Mouse (Mus musculus) layer of hippocampus, adult 18-20 months (tissue): ENCODE data around the gene Acp5. TPM values are rescaled to one million over a fixed set of nuclear protein-coding genes. Genes with fewer than 3 reads are reported as not detected.
A peak's percentile ranks its signal among the peaks of the same experiment; 100 is the strongest.

Experiments
- DNase-seq, 2 experiments: peaks; one replicate each; pipeline ENCODE4 v3.0.0; 2022; ENCODE audit warnings: low spot score in 2 of 2
- microRNA-seq, 2 experiments: library from miRNA; unstranded; fragments of <30 nt; microRNA quantifications; one replicate each; pipeline ENCODE4 v1.2.0; 2021
- total RNA-seq, 2 experiments: library from RNA; stranded (reverse); gene quantifications; 2 replicates each; pipeline ENCODE4 v1.2.3; 2021

Acp5 gene
- total RNA-seq, 2 experiments from 2014 or later, result 0.41 to 0.84 TPM

- DNase-seq, result no peak
Observed at GRCm38 (mm10) chr9:22108194-22108593, 27.3 kb downstream of the Acp5 start.

GRCm38 (mm10) chr9:22099922-22100321 is 35.6 kb downstream of the Acp5 start:
- no peak for DNase-seq

GRCm38 (mm10) chr9:22098993-22099696 is 36.4 kb downstream of the Acp5 start, which contains the start of gene Cnn1:
Cnn1 (plus strand) TSS chr9:22099216.
- no peak for DNase-seq

GRCm38 (mm10) chr9:22095854-22096307 is 39.6 kb downstream of the Acp5 start:
- DNase-seq, result peak; percentile 62 to 71

- no peak for DNase-seq
Observed at GRCm38 (mm10) chr9:22092746-22093145, 42.8 kb downstream of the Acp5 start.

- no peak for DNase-seq
Observed at GRCm38 (mm10) chr9:22089986-22090385, 45.5 kb downstream of the Acp5 start.

GRCm38 (mm10) chr9:22089281-22089680 is 46.2 kb downstream of the Acp5 start:
- no peak for DNase-seq

GRCm38 (mm10) chr9:22087034-22087618 is 48.4 kb downstream of the Acp5 start:
- no peak for DNase-seq

GRCm38 (mm10) chr9:22086012-22086411 is 49.5 kb downstream of the Acp5 start:
- no peak for DNase-seq

GRCm38 (mm10) chr9:22085022-22085834 is 50.3 kb downstream of the Acp5 start, which contains the start of gene Ecsit:
Ecsit (minus strand) TSS chr9:22085438.
- DNase-seq, result peak; percentile 92 to 98

- no peak for DNase-seq
Observed at GRCm38 (mm10) chr9:22084667-22085021, 50.9 kb downstream of the Acp5 start.

Small RNAs within 50 kb of the gene (microRNA-seq; reads per million reads assigned to microRNA genes)
- 0 to 0.59 reads per million in 2 experiments for gene Mir7084

Other genes starting within 250 kb of the Acp5 start
- 10 to 100 TPM; 17.7 to 19.3 TPM for gene Rab3d, start 217.5 kb downstream of the Acp5 start, total RNA-seq
- 10 to 100 TPM; 16.3 to 16.5 TPM for gene Ccdc159, start 208.2 kb downstream of the Acp5 start, total RNA-seq
- gene Tmem205, start 208.2 kb downstream of the Acp5 start, total RNA-seq, result 10 to 100 TPM; 40.2 to 42.2 TPM
- 100 to 1,000 TPM; 273 to 278 TPM for gene Plppr2, start 198.7 kb downstream of the Acp5 start, total RNA-seq
- gene Swsap1, start 180.0 kb downstream of the Acp5 start, total RNA-seq, result 10 to 100 TPM; 13.3 to 13.7 TPM
- gene Epor, start 172.2 kb downstream of the Acp5 start, total RNA-seq, result 1 to 10 TPM; 9.0 to 9.1 TPM
- 1 to 10 TPM; 2.2 to 2.6 TPM for gene Rgl3, start 146.3 kb downstream of the Acp5 start, total RNA-seq
- 1 to 10 TPM; 8.6 to 8.9 TPM for gene Ccdc151, start 133.1 kb downstream of the Acp5 start, total RNA-seq
- 100 to 1,000 TPM; 106 to 115 TPM for gene Prkcsh, start 132.9 kb downstream of the Acp5 start, total RNA-seq
- 100 to 1,000 TPM; 168 to 172 TPM for gene Elavl3, start 83.7 kb downstream of the Acp5 start, total RNA-seq
- 1 to 10 TPM; 2.0 to 4.4 TPM for gene Gm49318, start 64.5 kb downstream of the Acp5 start, total RNA-seq
- 10 to 100 TPM; 20.8 to 21.7 TPM for gene Zfp653, start 64.3 kb downstream of the Acp5 start, total RNA-seq
- gene Ecsit, start 50.3 kb downstream of the Acp5 start, total RNA-seq, result 10 to 100 TPM; 49.8 to 51.3 TPM
- under 1 TPM in 1 of 2 experiments, not detected in 1; 0.53 TPM for gene Cnn1, start 36.5 kb downstream of the Acp5 start, total RNA-seq
- gene Elof1, start 18.5 kb downstream of the Acp5 start, total RNA-seq, result 10 to 100 TPM; 56.4 to 58.4 TPM
- 10 to 100 TPM; 45.4 to 48.3 TPM for gene Pigyl, start 21.1 kb upstream of the Acp5 start, total RNA-seq
- gene Zfp872, start 52.4 kb upstream of the Acp5 start, total RNA-seq, result not detected
- 10 to 100 TPM; 24.9 to 25.5 TPM for gene Zfp809, start 90.0 kb upstream of the Acp5 start, total RNA-seq
- gene Zfp599, start 124.2 kb upstream of the Acp5 start, total RNA-seq, result 1 to 10 TPM; 5.1 to 5.5 TPM
- gene Zfp810, start 171.9 kb upstream of the Acp5 start, total RNA-seq, result 10 to 100 TPM; 14.5 TPM